Mouse (Mus musculus): ENCODE results near the gene Ganab. TPM values are rescaled to one million over a fixed set of nuclear protein-coding genes. Genes with fewer than 3 reads are reported as not detected.
A peak's percentile ranks its signal among the peaks of the same experiment; 100 is the strongest.
"Not testable (repeated sequence)": the region's sequence is repeated elsewhere in the genome, so short reads cannot be mapped to it uniquely, and the experiment has no call there.

Gene Ganab
- polyA plus RNA-seq, 1 experiment from 2014 or later = 99.2 TPM

- WGBS = 22% methylated on average over 20 of the region's 21 CpGs
- peak overlapping the region; percentile 55 for H3K9ac ChIP-seq (ENCODE audit: low read depth, low read length)
- peaks cover 26% of the 10 kb centered on the region for H3K36me3 ChIP-seq (ENCODE audit: control insufficient read depth, insufficient read depth, low read length)
- DNase-seq (ENCODE audit: low spot score) (peak; percentile 43), ATAC-seq (ENCODE audit: low read depth) (peak; percentile 32)
- H3K4me2 ChIP-seq (ENCODE audit: low read depth, low read length) = peak overlapping the region; percentile 58
- H3K4me3 ChIP-seq (ENCODE audit: low read depth, low read length) = peak overlapping the region; percentile 98
- peaks cover 16% of the 10 kb centered on the region for H3K4me1 ChIP-seq (ENCODE audit: control insufficient read depth, insufficient read depth, low read length)
- peak overlapping the region; percentile 88 for H3K27ac ChIP-seq (replicated peaks; ENCODE audit: low read depth, low read length)
- not testable (repeated sequence) for H3K27me3 ChIP-seq (replicated peaks; ENCODE audit: control insufficient read depth, insufficient read depth, low read length); H3K9me3 ChIP-seq (ENCODE audit: control insufficient read depth, low read length)
Measured at GRCm38 (mm10) chr19:8897211-8897864, 533 bp upstream of the Ganab start.

DNA sequence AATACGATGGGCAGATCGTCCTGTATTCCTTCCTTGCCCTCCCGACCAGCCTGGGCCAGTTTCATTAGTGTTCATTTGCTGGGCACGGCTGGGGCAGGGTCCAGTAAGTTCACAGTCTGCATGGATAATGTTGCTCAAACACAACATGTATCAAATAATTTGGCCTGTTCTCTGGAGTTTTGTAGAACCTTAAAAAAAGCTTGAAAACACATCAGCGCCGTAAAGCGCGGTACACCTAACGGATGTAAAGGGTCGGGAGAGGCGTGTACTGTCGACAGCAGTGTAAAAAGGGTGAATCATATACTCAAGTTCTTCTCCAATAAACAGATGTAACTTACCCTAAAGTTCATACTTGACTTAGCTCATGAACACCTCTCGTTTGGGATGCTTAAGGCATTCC lies 705 bp downstream of the Ganab start:
- ATAC-seq (ENCODE audit: low read depth) = no peak
- H3K27ac ChIP-seq (replicated peaks; ENCODE audit: low read depth, low read length) = peak overlapping the region; percentile 88
- H3K4me2 ChIP-seq (ENCODE audit: low read depth, low read length) = peak overlapping the region; percentile 90
- peaks cover 16% of the 10 kb centered on the region for H3K4me1 ChIP-seq (ENCODE audit: control insufficient read depth, insufficient read depth, low read length)
- H3K9me3 ChIP-seq (ENCODE audit: control insufficient read depth, low read length) = no peaks in the 10 kb centered on the region
- peak overlapping the region; percentile 97 for H3K9ac ChIP-seq (ENCODE audit: low read depth, low read length)
- no peaks in the 10 kb centered on the region for H3K27me3 ChIP-seq (replicated peaks; ENCODE audit: control insufficient read depth, insufficient read depth, low read length)
- DNase-seq (ENCODE audit: low spot score) = peak; percentile 4
- H3K4me3 ChIP-seq (ENCODE audit: low read depth, low read length) = peak overlapping the region; percentile 98
- 8% methylated on average over 13 of the region's 13 CpGs for WGBS
- peaks cover 37% of the 10 kb centered on the region for H3K36me3 ChIP-seq (ENCODE audit: control insufficient read depth, insufficient read depth, low read length)

GRCm38 (mm10) chr19:8899079-8899478 lies 1.2 kb downstream of the Ganab start:
- H3K4me3 ChIP-seq (ENCODE audit: low read depth, low read length) = peak overlapping the region; percentile 98
- H3K4me1 ChIP-seq (ENCODE audit: control insufficient read depth, insufficient read depth, low read length) = peaks cover 16% of the 10 kb centered on the region
- H3K27ac ChIP-seq (replicated peaks; ENCODE audit: low read depth, low read length) = no peak overlapping the region
- H3K4me2 ChIP-seq (ENCODE audit: low read depth, low read length) = peak overlapping the region; percentile 90
- peak; percentile 4 for DNase-seq (ENCODE audit: low spot score)
- no peak for ATAC-seq (ENCODE audit: low read depth)
- no peaks in the 10 kb centered on the region for H3K27me3 ChIP-seq (replicated peaks; ENCODE audit: control insufficient read depth, insufficient read depth, low read length)
- 51% methylated on average over 3 of the region's 3 CpGs for WGBS
- H3K9ac ChIP-seq (ENCODE audit: low read depth, low read length) = peak overlapping the region; percentile 97
- H3K9me3 ChIP-seq (ENCODE audit: control insufficient read depth, low read length) = no peaks in the 10 kb centered on the region
- peaks cover 40% of the 10 kb centered on the region for H3K36me3 ChIP-seq (ENCODE audit: control insufficient read depth, insufficient read depth, low read length)

DNA sequence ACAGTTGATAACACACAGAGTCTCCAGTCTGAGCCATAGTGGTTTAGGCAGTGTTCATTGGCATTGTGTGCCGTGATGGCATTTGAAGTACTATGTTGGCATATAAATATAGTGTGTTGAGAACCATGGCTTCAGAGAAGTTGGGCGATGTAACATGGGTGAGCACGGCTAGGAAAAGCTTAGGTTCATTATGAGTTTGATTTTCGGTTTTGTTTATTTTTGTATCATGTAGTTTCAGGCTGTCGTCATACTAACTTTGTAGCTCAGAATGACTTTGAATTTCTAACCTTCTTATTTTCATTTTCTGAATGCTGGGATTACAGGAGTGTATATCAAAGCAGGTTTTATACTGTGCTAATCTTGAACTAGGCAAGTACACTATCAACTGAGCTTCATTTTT lies 5.5 kb downstream of the Ganab start:
- Histone ChIP-seq H3K9ac (ENCODE audit: low read depth, low read length) (no peak overlapping the region), H3K4me1 (ENCODE audit: control insufficient read depth, insufficient read depth, low read length) (peaks cover 10% of the 10 kb centered on the region), H3K36me3 (ENCODE audit: control insufficient read depth, insufficient read depth, low read length) (peaks cover 64% of the 10 kb centered on the region), H3K4me2 (ENCODE audit: low read depth, low read length) (no peak overlapping the region), H3K4me3 (ENCODE audit: low read depth, low read length) (no peak overlapping the region), H3K27me3 (replicated peaks; ENCODE audit: control insufficient read depth, insufficient read depth, low read length) (no peaks in the 10 kb centered on the region), H3K27ac (replicated peaks; ENCODE audit: low read depth, low read length) (no peak overlapping the region), H3K9me3 (ENCODE audit: control insufficient read depth, low read length) (no peaks in the 10 kb centered on the region)
- ATAC-seq (ENCODE audit: low read depth) (no peak), DNase-seq (ENCODE audit: low spot score) (no peak)
- 93% methylated on average over 5 of the region's 5 CpGs for WGBS

DNA sequence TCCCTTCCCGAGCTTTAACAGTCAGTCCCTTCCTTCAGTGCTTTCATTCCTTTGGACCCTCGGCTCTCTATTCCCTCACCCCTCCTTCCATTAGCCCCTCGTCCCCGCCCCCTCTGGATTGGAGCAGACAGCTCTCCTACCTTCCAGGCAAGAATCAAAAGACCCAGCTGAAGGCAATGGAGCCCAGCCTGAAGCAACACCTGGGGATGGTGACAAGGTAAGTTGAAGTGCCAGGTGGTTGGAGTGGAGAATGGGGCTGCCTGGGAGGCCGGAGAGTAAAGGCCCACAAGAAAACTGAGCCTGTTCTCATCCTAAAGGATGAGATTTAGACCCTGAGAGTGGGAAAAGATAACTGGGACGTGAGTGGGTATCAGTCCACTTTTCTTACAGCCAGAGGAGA lies 10.7 kb downstream of the Ganab start:
- Histone ChIP-seq H3K36me3 (ENCODE audit: control insufficient read depth, insufficient read depth, low read length) (peaks cover 97% of the 10 kb centered on the region), H3K4me3 (ENCODE audit: low read depth, low read length) (no peak overlapping the region), H3K4me2 (ENCODE audit: low read depth, low read length) (no peak overlapping the region), H3K27me3 (replicated peaks; ENCODE audit: control insufficient read depth, insufficient read depth, low read length) (no peaks in the 10 kb centered on the region), H3K27ac (replicated peaks; ENCODE audit: low read depth, low read length) (no peak overlapping the region), H3K9me3 (ENCODE audit: control insufficient read depth, low read length) (no peaks in the 10 kb centered on the region), H3K4me1 (ENCODE audit: control insufficient read depth, insufficient read depth, low read length) (no peaks in the 10 kb centered on the region), H3K9ac (ENCODE audit: low read depth, low read length) (no peak overlapping the region)
- ATAC-seq (ENCODE audit: low read depth) (no peak), DNase-seq (ENCODE audit: low spot score) (no peak)
- WGBS = 94% methylated on average over 6 of the region's 6 CpGs

DNA sequence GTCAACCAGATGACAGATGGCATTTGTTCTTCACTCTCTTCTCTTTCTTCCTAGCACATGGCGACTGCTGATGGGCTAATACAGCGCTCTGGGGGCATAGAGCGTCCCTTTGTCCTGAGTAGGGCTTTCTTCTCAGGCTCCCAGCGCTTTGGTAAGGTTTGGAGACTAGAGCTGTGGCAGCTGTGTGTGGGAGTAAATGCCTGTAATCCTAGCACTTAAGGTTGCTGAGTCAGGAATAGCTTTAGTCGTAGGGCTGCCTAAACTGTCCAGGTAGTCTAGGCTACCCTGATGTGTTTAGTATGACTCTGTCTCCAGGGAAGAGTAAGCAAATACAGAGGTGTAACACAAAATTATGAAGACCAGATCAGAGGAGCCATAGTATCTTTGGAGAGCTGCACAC lies 13.9 kb downstream of the Ganab start:
- ATAC-seq (ENCODE audit: low read depth) = no peak

GRCm38 (mm10) chr19:8914212-8914611 lies 16.3 kb downstream of the Ganab start:
- 97% methylated on average over 3 of the region's 3 CpGs for WGBS

More for the DNA sequence above, 13.9 kb downstream of the Ganab start:
- no peaks in the 10 kb centered on the region for H3K27me3 ChIP-seq (replicated peaks; ENCODE audit: control insufficient read depth, insufficient read depth, low read length)
- no peak for DNase-seq (ENCODE audit: low spot score)
- H3K27ac ChIP-seq (replicated peaks; ENCODE audit: low read depth, low read length) = no peak overlapping the region
- peaks cover 100% of the 10 kb centered on the region for H3K36me3 ChIP-seq (ENCODE audit: control insufficient read depth, insufficient read depth, low read length)
- no peaks in the 10 kb centered on the region for H3K9me3 ChIP-seq (ENCODE audit: control insufficient read depth, low read length)
- no peak overlapping the region for H3K9ac ChIP-seq (ENCODE audit: low read depth, low read length)
- 91% methylated on average over 5 of the region's 5 CpGs for WGBS
- no peaks in the 10 kb centered on the region for H3K4me1 ChIP-seq (ENCODE audit: control insufficient read depth, insufficient read depth, low read length)
- H3K4me2 ChIP-seq (ENCODE audit: low read depth, low read length) = no peak overlapping the region
- H3K4me3 ChIP-seq (ENCODE audit: low read depth, low read length) = no peak overlapping the region

GRCm38 (mm10) chr19:8919000-8919399 lies 21.1 kb downstream of the Ganab start:
- 92% methylated on average over 3 of the region's 3 CpGs for WGBS
- Histone ChIP-seq H3K4me3 (ENCODE audit: low read depth, low read length) (no peak overlapping the region), H3K4me2 (ENCODE audit: low read depth, low read length) (no peak overlapping the region), H3K4me1 (ENCODE audit: control insufficient read depth, insufficient read depth, low read length) (0 out of 2 replicates have a peak, but pooled peaks cover 6% of the 10 kb centered on the region), H3K27me3 (replicated peaks; ENCODE audit: control insufficient read depth, insufficient read depth, low read length) (no peaks in the 10 kb centered on the region), H3K36me3 (ENCODE audit: control insufficient read depth, insufficient read depth, low read length) (peaks cover 48% of the 10 kb centered on the region), H3K9ac (ENCODE audit: low read depth, low read length) (no peak overlapping the region), H3K27ac (replicated peaks; ENCODE audit: low read depth, low read length) (no peak overlapping the region), H3K9me3 (ENCODE audit: control insufficient read depth, low read length) (no peaks in the 10 kb centered on the region)
- ATAC-seq (ENCODE audit: low read depth) = no peak
- DNase-seq (ENCODE audit: low spot score) = no peak

More at GRCm38 (mm10) chr19:8914212-8914611, 16.3 kb downstream of the Ganab start:
- Histone ChIP-seq H3K36me3 (ENCODE audit: control insufficient read depth, insufficient read depth, low read length) (peaks cover 85% of the 10 kb centered on the region), H3K27me3 (replicated peaks; ENCODE audit: control insufficient read depth, insufficient read depth, low read length) (no peaks in the 10 kb centered on the region), H3K4me3 (ENCODE audit: low read depth, low read length) (no peak overlapping the region), H3K9ac (ENCODE audit: low read depth, low read length) (no peak overlapping the region), H3K27ac (replicated peaks; ENCODE audit: low read depth, low read length) (no peak overlapping the region), H3K4me1 (ENCODE audit: control insufficient read depth, insufficient read depth, low read length) (no peaks in the 10 kb centered on the region), H3K9me3 (ENCODE audit: control insufficient read depth, low read length) (no peaks in the 10 kb centered on the region), H3K4me2 (ENCODE audit: low read depth, low read length) (no peak overlapping the region)
- ATAC-seq (ENCODE audit: low read depth) = no peak
- DNase-seq (ENCODE audit: low spot score) = no peak

GRCm38 (mm10) chr19:8919684-8920072 lies 21.8 kb downstream of the Ganab start:
- peak overlapping the region; percentile 81; the same call in 1 of the 2 replicates for H3K9ac ChIP-seq (ENCODE audit: low read depth, low read length)
- H3K27ac ChIP-seq (replicated peaks; ENCODE audit: low read depth, low read length) = peak overlapping the region; percentile 85
- 0 out of 2 replicates have a peak, but pooled peaks cover 6% of the 10 kb centered on the region for H3K4me1 ChIP-seq (ENCODE audit: control insufficient read depth, insufficient read depth, low read length)
- WGBS = 72% methylated on average over 6 of the region's 6 CpGs
- H3K9me3 ChIP-seq (ENCODE audit: control insufficient read depth, low read length) = no peaks in the 10 kb centered on the region
- peak overlapping the region; percentile 79 for H3K4me2 ChIP-seq (ENCODE audit: low read depth, low read length)
- H3K4me3 ChIP-seq (ENCODE audit: low read depth, low read length) = peak overlapping the region; percentile 84
- DNase-seq (ENCODE audit: low spot score) (no peak), ATAC-seq (ENCODE audit: low read depth) (no peak)
- H3K27me3 ChIP-seq (replicated peaks; ENCODE audit: control insufficient read depth, insufficient read depth, low read length) = no peaks in the 10 kb centered on the region
- peaks cover 42% of the 10 kb centered on the region for H3K36me3 ChIP-seq (ENCODE audit: control insufficient read depth, insufficient read depth, low read length)

Data from embryonic facial prominence, embryonic 14.5 days (tissue).